Mouse (Mus musculus) urinary bladder, postnatal 14 days (tissue): Measurements from ENCODE around the gene Rab43.

Source experiments
- DNase-seq: peaks from one replicate; pipeline ENCODE4 v3.0.0; 2021; ENCODE audit warnings: low spot score

Gene Rab43

GRCm38 (mm10) chr6:87811675-87812338, at the start of gene Rab43:
Gene Rab43, minus strand, starts transcription at chr6:87812164.
- DNase-seq: peak; percentile 95

DNA sequence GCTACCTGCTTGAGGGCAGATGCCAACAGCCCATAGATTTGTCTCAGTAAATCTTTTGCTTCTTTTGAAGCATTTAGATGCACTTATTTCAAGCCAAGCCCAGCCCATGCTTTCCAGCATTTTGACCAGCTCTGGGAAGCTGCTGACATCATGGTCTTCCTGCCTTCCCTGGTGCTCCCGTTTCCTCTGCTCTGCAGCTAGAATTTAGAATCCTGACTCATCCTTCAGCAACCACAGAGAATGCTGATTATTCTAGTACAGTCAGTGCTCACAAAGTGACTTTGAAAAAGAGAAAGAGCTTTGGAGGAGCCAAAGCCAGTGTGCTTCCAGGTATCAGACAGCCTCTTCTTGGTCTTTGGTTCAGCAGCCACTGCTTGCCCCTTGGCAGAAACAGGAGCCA, 45.1 kb upstream of the Rab43 start:
- no peak for DNase-seq

GRCm38 (mm10) chr6:87853446-87853845, 41.5 kb upstream of the Rab43 start:
- DNase-seq: no peak

- DNase-seq: no peak
Measured at GRCm38 (mm10) chr6:87851871-87852270, 39.9 kb upstream of the Rab43 start.

DNA sequence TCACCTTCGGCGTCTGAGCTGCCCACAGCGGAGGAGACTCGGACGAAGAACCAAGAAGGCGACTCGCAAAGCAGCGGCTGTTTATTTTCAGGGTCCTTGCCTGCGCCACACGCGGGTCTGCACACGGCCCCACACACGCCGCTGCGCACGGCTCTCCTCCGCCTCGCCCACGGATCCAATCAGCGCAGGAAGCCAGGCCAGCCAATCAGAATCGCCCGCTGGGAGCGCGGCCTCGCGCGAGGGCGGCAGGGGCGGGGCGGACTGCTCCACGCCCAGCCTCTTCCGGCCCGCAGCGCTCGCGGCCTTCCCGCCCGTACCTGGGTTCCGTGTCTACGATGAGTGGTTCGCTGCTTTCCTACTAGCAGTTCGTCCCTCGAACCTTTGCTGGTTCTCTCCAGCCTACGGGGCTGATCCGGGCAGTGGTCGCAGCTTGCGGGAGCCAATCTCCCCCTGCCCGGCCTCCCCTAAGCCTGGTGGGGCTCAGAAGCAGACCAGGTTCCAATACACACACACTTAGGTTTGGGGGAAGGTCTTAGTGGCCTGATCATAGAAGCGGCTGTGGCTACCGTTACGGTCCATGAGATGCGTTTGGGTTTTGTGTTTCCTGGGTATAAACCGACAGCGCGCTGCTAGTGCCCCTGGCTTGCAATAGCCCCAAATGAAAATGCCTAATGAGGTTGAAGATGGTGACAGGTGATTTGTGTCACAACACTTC, 39.1 kb upstream of the Rab43 start, which contains the start of gene Cnbp:
Gene Cnbp, minus strand, starts transcription at position 207 of the 715 bp plus-strand sequence.
- DNase-seq: peak; percentile 97

DNA sequence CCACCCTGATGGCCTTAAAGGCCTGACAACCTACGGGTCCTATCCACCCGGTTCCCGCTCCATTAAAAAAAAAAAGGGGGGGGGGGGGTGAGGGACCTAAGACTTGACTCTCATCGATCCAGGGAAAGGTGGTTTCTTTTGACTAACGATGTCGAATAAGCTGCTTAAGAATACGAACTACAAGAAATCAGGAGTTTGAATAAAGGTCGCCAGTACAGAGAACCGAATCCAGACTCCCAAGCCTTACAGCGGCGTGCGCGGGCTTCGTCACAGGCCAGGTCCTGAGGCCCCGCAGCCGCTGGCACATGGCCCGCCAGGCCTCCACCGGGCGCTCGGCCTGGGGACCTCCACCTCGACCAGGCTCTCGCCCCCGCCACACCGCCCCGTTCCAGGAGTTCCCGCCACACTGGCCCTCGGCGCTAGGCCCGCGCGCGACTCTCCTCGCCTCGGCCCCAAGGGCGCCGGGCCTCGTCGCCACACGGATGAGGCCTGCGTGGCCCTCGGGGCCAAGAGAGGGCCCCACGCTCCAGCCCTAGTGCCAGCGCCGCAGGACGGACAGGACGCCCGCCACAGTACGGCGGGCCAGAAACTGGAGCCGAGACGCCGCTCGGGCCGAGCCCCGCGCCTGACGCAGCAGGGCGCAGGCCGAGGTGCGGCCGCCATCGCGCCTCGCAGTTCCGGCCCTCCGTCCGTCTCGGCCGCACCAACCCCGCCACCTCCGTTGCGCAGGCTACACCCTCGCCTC, 38.4 kb upstream of the Rab43 start:
- DNase-seq: peak; percentile 51

- no peak for DNase-seq
Measured at GRCm38 (mm10) chr6:87849780-87850154, 37.8 kb upstream of the Rab43 start.

DNA sequence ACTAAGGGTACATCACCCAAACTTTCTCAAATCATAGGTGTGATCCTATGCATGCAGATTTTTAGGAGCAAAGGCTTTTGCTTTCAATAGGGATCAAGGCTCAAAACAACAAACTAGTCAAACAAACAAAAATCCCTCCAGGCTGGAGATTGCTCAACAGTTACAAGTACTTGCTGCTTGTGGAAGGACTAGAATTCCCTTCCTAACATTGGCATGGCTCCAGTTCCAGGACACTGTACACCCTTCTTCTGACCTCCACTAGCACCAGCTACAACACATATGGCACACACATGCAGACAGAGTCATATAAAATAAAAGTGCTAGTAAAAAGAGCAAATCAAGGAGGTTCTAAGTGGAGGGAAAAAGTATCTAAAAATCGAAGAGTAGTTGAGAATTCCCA, 34.8 kb upstream of the Rab43 start:
- no peak for DNase-seq

DNA sequence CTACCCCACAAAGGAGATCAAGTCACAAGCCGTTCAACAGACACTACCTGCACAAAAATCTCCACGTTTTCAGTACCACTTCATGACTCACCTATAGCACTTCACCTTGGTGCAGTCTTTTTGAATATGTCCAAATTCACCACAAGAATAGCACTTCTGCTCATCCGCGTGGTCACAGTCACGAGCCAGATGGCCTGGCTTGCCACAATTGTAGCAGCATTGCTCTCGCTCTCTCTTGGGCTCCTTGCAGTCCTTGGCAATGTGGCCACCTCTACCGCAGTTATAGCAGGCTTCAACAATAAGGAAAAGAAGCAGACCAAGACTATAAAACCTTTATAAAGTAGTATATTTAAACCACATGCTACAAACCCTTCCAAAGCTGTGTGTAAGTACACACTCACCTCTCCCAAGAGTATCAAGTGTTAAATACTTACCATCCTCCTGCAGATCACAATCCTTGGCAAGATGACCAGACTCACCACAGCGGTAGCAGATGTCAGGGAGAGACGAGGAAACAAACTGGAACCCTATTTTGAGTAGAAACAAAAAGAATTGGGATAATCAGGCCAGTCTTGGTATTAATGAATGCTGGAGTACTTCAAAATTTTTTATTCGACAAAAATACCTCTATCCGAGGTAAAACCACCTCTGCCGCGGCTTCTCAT, 33.2 kb upstream of the Rab43 start:
- no peak for DNase-seq

- DNase-seq: no peak
Measured at GRCm38 (mm10) chr6:87842254-87842653, 30.3 kb upstream of the Rab43 start.

DNA sequence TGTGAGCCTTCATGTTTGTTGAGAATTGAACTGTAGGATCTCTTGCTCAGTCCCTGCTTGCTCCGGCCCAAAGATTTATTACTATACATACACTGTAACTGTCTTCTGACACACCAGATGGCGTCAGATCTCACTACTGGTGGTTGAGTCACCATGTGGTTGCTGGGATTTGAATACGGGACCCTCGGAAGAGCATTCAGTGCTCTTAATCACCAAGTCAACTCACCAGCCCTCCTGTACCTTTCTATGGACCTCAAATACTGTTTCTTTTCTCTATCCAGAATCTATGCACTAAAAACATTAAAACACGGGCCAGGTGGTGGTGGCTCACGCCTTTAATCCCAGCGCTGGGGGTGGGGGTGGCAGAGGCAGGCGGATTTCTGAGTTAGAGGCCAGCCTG, 29.7 kb upstream of the Rab43 start:
- DNase-seq: no peak

DNA sequence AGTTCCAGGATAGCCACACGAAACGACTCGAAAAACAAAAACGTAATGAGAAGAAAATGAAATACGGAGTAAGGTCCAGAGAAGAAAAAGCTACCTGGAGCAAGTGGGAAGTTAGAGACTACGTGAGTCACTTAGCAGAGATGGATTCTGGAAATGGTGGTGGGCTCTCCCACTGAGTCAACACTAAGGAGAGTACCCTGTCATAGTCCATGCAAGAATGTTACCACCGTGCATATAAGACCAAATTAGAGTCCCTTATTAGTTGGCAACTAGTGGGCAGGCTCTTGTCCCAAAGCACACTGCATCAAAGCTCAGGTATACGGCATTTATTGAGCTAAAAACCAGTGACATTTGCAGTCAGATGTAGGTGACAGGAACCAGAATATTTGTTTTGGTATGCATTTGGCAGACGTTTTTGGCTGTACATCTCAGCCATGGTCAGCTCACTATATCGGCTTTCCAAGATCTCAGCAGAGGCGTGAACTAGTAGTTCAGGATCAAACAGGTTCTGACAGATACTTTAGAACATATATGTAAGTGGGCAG, 27.9 kb upstream of the Rab43 start:
- DNase-seq: no peak

DNA sequence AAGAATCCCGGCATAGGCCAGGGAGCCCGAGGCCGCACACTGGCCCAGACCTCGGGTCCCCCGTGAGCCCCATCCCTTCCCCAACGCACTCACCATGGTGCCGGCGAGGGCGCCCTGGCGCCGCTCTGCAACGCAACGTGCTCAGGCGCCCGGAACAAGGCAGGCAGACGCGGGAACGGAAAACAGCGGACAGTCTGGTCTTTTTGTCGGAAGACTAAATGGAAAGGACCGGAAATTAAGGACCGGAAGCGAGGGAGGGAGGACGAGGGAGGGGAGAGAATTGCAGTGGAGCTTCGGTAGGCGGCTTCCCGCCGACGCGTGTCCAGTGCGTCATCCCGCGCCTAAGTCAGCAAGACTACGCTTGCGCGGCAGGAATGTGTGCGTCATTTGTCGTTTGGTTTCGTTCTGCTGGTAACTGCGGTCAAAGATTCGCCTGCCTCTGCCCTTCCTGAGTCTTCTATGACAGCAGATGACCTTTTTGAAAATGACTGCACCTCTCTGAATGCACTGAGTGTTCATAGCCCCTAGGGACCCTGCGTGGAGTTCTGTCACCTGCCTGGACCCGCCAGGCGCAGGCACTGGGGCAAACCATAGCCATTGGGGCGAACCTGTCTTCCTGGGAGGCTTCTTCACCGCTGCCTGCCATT, 26.7 kb upstream of the Rab43 start, which contains the start of gene Isy1:
Gene Isy1, minus strand, starts transcription at position 248 of the 647 bp plus-strand sequence.
- peak; percentile 94 for DNase-seq

DNA sequence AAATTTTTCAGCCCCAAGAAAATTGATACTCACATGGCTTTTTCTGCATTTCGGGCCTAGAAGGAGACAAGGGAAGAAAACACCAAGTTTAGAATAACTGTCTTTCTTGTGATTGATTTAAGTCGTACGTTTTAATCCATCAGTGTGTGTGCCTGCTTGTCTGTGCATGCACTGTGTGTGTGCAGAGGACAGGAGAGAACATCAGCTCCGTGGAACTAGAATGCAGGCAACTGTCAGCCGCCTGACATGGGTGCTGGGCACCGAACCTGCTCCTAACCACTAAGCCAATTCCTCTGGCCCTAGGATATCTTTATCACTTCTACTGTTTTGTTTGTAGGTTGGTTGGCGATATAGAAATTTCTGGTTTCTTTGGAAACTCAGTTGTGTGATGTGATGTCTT, 23.7 kb upstream of the Rab43 start, which contains the start of gene Gm45140:
Gene Gm45140, minus strand, starts transcription at position 101 of the 400 bp plus-strand sequence.
- no peak for DNase-seq

DNA sequence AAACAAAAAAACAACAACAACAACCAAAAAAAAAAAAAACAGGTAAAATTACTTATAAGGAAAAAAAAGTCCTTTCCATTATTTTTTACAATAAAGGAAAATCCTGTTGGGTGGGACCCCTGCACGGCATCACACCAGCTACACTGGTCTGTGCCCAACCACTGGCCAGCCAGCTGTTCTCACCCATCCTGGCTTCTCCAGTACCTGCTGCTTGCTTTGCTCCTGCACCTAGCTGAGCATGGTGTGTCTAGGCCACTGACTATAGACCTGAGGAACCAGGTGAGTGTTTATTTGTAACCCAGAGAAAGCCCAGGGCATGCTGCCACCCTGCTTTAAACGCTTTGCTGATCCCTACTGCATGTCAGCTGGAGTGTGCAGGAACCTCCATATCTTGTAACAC, 8.4 kb upstream of the Rab43 start:
- DNase-seq: no peak

DNA sequence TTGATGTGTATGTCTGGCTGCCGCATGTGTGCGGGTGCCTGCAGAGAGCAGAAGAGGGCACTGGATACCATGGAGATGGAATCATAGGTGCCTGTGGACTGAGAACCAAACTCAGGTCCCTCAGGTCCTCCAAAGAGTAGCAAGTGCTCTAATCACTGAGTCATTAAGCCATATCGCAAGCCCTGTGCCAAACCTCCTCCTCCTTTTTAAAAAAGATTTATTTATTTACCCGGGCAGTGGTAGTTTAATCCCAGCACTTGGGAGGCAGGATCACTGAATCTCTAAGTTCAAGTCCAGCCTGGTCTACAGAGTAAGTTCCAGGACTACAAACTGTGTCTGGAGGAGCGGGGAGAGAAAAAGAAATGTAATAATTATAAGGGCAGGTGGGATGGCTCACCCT, 2.5 kb upstream of the Rab43 start:
- DNase-seq: no peak

DNA sequence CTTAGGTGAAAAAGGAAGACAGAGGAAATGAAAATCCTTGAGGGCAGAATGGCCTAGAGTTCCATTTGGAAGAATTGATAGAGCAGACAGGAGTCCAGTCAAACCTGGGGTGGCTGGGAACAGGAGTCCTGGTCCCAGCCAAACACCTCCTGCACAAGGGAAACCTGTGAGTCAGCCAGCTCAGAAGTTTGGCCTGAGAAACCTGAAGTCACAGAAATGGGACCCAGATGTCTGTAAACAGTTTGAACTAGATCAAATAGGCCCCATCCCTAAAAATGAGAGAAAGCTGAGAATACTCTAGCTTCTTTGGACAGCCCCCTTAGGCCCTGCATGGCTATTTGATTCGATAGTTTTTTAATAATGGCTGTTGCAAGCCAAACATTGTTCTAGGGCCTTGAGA, 692 bp upstream of the Rab43 start:
- no peak for DNase-seq

GRCm38 (mm10) chr6:87810713-87811669, 973 bp downstream of the Rab43 start:
- DNase-seq: peak; percentile 62

GRCm38 (mm10) chr6:87810311-87810710, 1.7 kb downstream of the Rab43 start:
- DNase-seq: no peak

DNA sequence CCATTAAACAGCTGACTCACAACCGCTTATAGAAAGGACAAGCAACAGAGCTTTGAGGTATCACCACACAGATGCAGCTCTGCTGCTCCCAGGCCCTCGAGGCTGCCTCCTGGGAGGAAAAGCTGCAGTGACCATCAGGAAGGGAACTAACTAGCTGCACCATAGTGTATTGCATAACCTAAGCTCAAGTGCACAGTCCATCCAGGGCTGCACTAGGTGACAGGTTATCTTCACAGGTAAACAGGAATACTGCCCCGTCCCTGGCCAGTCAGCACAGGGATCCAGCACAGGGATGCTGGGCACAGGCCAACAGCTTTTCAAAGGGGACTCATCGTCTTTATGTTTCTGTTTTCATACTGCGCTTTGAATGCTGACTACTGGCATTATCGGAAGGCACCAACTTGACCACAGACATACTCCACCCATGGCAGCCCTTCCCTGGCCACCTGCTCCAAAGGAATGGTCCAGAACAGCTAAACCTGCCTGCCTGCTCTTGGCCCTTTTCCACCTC, 2.3 kb downstream of the Rab43 start:
- DNase-seq: no peak
